Mouse (Mus musculus): ENCODE measurements around the gene Gdf15. TPM values are rescaled to one million over a fixed set of nuclear protein-coding genes. Genes with fewer than 3 reads are reported as not detected.

Gene Gdf15
- total and polyA plus RNA-seq, 2 experiments from 2014 or later = 0.15 to 1.7 TPM

DNA sequence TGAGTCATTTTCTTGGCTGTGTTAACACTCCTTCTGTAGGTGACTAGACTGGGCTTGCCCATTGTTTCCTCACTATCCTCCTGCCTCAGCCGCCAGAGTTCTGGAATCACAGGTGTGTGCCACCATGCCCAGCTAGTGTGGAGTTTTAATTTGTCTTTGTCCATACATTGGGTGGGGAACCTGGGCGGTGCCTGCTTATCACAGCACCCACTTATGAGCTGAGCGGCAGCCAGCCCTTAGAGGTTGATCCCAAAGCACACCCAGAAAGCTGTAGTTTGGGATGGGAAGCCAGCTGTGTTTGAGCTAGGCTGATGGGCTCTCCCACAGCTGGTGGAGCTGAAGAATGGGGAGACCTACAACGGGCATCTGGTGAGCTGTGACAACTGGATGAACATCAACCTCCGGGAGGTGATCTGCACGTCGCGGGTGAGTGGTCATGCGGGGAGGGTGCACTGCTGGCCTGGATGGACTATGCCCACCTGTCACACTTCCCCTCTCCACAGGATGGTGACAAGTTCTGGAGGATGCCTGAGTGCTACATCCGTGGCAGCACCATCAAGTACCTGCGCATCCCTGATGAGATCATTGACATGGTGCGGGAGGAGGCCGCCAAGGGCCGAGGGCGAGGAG lies 45.3 kb upstream of the Gdf15 start:
- 88% methylated on average over 15 of the region's 15 CpGs for WGBS
- no peak for ATAC-seq (ENCODE audit: insufficient read depth, low read depth)

GRCm38 (mm10) chr8:70675336-70675735 lies 43.1 kb upstream of the Gdf15 start:
- 74% methylated on average over 1 of the region's 1 CpGs for WGBS

More for the DNA sequence above, 45.3 kb upstream of the Gdf15 start:
- Histone ChIP-seq H3K9me3 (replicated peaks; ENCODE audit: control insufficient read depth, low read length) (no peaks in the 10 kb centered on the region), H3K36me3 (replicated peaks; ENCODE audit: control insufficient read depth, insufficient read depth, low read length) (peaks cover 15% of the 10 kb centered on the region; the same call in 1 of the 2 replicates), H3K27ac (ENCODE audit: low read depth) (no peak overlapping the region), H3K9ac (replicated peaks; ENCODE audit: low read depth, low read length) (no peak overlapping the region), H3K27me3 (ENCODE audit: control insufficient read depth, insufficient read depth, low read length) (no peaks in the 10 kb centered on the region), H3K4me2 (ENCODE audit: low read depth, low read length) (no peak overlapping the region), H3K4me1 (ENCODE audit: control insufficient read depth, insufficient read depth) (peaks cover 29% of the 10 kb centered on the region), H3K4me3 (ENCODE audit: low read depth, low read length) (no peak overlapping the region)
- no peak for DNase-seq (ENCODE audit: low spot score)
- TF ChIP-seq CTCF (IDR thresholded peaks at IDR 0.05; ENCODE audit: low read depth) (no peak), EP300 (IDR thresholded peaks at IDR 0.05; ENCODE audit: low read depth) (no peak)

GRCm38 (mm10) chr8:70674716-70675115 lies 42.5 kb upstream of the Gdf15 start:
- Histone ChIP-seq H3K9ac (replicated peaks; ENCODE audit: low read depth, low read length) (no peak overlapping the region), H3K27ac (ENCODE audit: low read depth) (peak overlapping the region; percentile 96; the same call in 1 of the 2 replicates), H3K36me3 (replicated peaks; ENCODE audit: control insufficient read depth, insufficient read depth, low read length) (peaks cover 15% of the 10 kb centered on the region; the same call in 1 of the 2 replicates), H3K4me2 (ENCODE audit: low read depth, low read length) (no peak overlapping the region), H3K27me3 (ENCODE audit: control insufficient read depth, insufficient read depth, low read length) (no peaks in the 10 kb centered on the region), H3K4me3 (ENCODE audit: low read depth, low read length) (no peak overlapping the region), H3K4me1 (ENCODE audit: control insufficient read depth, insufficient read depth) (peaks cover 15% of the 10 kb centered on the region), H3K9me3 (replicated peaks; ENCODE audit: control insufficient read depth, low read length) (no peaks in the 10 kb centered on the region)
- no peak for DNase-seq (ENCODE audit: low spot score)
- WGBS = 75% methylated on average over 4 of the region's 4 CpGs
- TF ChIP-seq EP300 (IDR thresholded peaks at IDR 0.05; ENCODE audit: low read depth) (no peak), CTCF (IDR thresholded peaks at IDR 0.05; ENCODE audit: low read depth) (no peak)
- ATAC-seq (ENCODE audit: insufficient read depth, low read depth) = no peak

More at GRCm38 (mm10) chr8:70675336-70675735, 43.1 kb upstream of the Gdf15 start:
- ATAC-seq (ENCODE audit: insufficient read depth, low read depth) (no peak), DNase-seq (ENCODE audit: low spot score) (no peak)
- no peak overlapping the region for H3K4me2 ChIP-seq (ENCODE audit: low read depth, low read length)
- H3K27me3 ChIP-seq (ENCODE audit: control insufficient read depth, insufficient read depth, low read length) = no peaks in the 10 kb centered on the region
- H3K9ac ChIP-seq (replicated peaks; ENCODE audit: low read depth, low read length) = no peak overlapping the region
- peaks cover 15% of the 10 kb centered on the region; the same call in 1 of the 2 replicates for H3K36me3 ChIP-seq (replicated peaks; ENCODE audit: control insufficient read depth, insufficient read depth, low read length)
- H3K4me1 ChIP-seq (ENCODE audit: control insufficient read depth, insufficient read depth) = peaks cover 18% of the 10 kb centered on the region
- H3K4me3 ChIP-seq (ENCODE audit: low read depth, low read length) = no peak overlapping the region
- TF ChIP-seq EP300 (IDR thresholded peaks at IDR 0.05; ENCODE audit: low read depth) (no peak), CTCF (IDR thresholded peaks at IDR 0.05; ENCODE audit: low read depth) (no peak)
- no peak overlapping the region for H3K27ac ChIP-seq (ENCODE audit: low read depth)
- no peaks in the 10 kb centered on the region for H3K9me3 ChIP-seq (replicated peaks; ENCODE audit: control insufficient read depth, low read length)

GRCm38 (mm10) chr8:70674109-70674508 lies 41.9 kb upstream of the Gdf15 start:
- TF ChIP-seq CTCF (IDR thresholded peaks at IDR 0.05; ENCODE audit: low read depth) (no peak), EP300 (IDR thresholded peaks at IDR 0.05; ENCODE audit: low read depth) (no peak)
- Histone ChIP-seq H3K4me3 (ENCODE audit: low read depth, low read length) (peak overlapping the region; percentile 67), H3K4me1 (ENCODE audit: control insufficient read depth, insufficient read depth) (peaks cover 12% of the 10 kb centered on the region), H3K4me2 (ENCODE audit: low read depth, low read length) (peak overlapping the region; percentile 60), H3K36me3 (replicated peaks; ENCODE audit: control insufficient read depth, insufficient read depth, low read length) (peaks cover 14% of the 10 kb centered on the region; the same call in 1 of the 2 replicates), H3K9ac (replicated peaks; ENCODE audit: low read depth, low read length) (peak overlapping the region; percentile 65), H3K9me3 (replicated peaks; ENCODE audit: control insufficient read depth, low read length) (no peaks in the 10 kb centered on the region), H3K27ac (ENCODE audit: low read depth) (peak overlapping the region; percentile 96), H3K27me3 (ENCODE audit: control insufficient read depth, insufficient read depth, low read length) (no peaks in the 10 kb centered on the region)
- ATAC-seq (ENCODE audit: insufficient read depth, low read depth) = no peak
- 93% methylated on average over 3 of the region's 3 CpGs for WGBS
- no peak for DNase-seq (ENCODE audit: low spot score)

DNA sequence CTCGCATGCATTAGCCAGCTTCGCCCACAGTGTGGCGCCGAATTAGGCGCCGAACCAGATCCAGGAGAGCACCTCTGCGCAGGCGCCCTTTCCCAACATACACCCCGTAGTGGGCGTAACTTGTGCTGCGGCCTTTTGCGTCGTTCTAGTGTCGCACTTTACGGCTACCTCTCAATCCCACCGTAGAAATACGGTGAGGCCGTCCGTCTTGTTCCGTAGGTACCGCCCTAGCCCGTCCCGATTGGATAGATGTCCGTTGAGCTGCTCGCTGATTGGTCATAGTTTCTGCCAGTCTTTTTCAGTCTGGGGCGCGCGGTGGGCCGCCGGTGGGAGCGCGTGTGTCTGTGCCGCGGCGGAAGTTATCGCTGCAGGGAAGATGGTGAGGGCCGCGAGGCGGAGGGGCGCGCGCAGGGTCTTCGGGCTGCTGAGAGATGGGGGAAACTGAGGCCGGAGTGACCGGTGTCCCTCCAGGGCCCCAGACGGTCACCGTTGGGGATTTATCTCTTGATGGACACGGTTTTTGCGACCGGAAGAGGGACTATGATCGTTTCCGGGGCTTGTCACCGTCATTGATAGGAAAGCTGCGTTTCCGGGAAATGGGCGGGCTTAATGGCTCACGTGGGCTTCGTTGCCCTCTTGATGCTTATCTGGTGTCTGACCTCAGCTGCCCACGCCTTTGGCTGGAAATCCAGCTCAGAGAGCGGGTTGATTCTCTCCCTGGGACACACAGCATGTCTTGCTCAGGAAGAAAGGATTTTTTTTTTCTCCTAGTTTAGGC lies 41.0 kb upstream of the Gdf15 start, which contains the start of gene Lsm4:
Lsm4 (plus strand) TSS at position 170 of the 778 bp plus-strand sequence.
- under 1% methylated on average over 60 of the region's 60 CpGs for WGBS
- Histone ChIP-seq H3K4me3 (ENCODE audit: low read depth, low read length) (peak within 1 kb of the TSS; percentile 67), H3K27ac (ENCODE audit: low read depth) (peak within 1 kb of the TSS; percentile 96), H3K4me2 (ENCODE audit: low read depth, low read length) (peak within 1 kb of the TSS; percentile 60), H3K36me3 (replicated peaks; ENCODE audit: control insufficient read depth, insufficient read depth, low read length) (0 out of 2 replicates have a peak, but pooled peaks cover 5% of the 10 kb centered on the region), H3K9ac (replicated peaks; ENCODE audit: low read depth, low read length) (peak within 1 kb of the TSS; percentile 65), H3K9me3 (replicated peaks; ENCODE audit: control insufficient read depth, low read length) (no peaks in the 10 kb centered on the region), H3K4me1 (ENCODE audit: control insufficient read depth, insufficient read depth) (peaks cover 12% of the 10 kb centered on the region), H3K27me3 (ENCODE audit: control insufficient read depth, insufficient read depth, low read length) (no peaks in the 10 kb centered on the region)
- ATAC-seq (ENCODE audit: insufficient read depth, low read depth) (peak; percentile 96), DNase-seq (ENCODE audit: low spot score) (peak; percentile 100)
- TF ChIP-seq CTCF (IDR thresholded peaks at IDR 0.05; ENCODE audit: low read depth) = peak; percentile 89
- peak; percentile 77; the same call in 1 of the 2 replicates for TF ChIP-seq EP300 (IDR thresholded peaks at IDR 0.05; ENCODE audit: low read depth)
